Mouse (Mus musculus) intestine, embryonic 15.5 days (tissue): ENCODE data around the gene Gm10775. TPM values are rescaled to one million over a fixed set of nuclear protein-coding genes. Genes with fewer than 3 reads are reported as not detected.

Experiments
- ATAC-seq: fragments of 200-750 bp; cut with Nextera tagmentation; 2 replicates; pipeline ENCODE4 v1.8.0; 2017; ENCODE audit warnings: moderate TSS enrichment, moderate library complexity
- H3K27ac ChIP-seq: fragments of 300-500 bp; sonication (generic); 2 replicates; pipeline ENCODE4 v1.5.1; 2015; ENCODE audit warnings: mild to moderate bottlenecking, inconsistent platforms
- H3K27me3 ChIP-seq: fragments of 300-500 bp; sonication (generic); replicated peaks from 2 replicates; pipeline ENCODE4 v1.6.1; 2015; ENCODE audit warnings: inconsistent platforms
- H3K36me3 ChIP-seq: fragments of 300-500 bp; sonication (generic); 2 replicates; pipeline ENCODE4 v1.6.1; 2015; ENCODE audit warnings: inconsistent platforms
- H3K4me1 ChIP-seq: fragments of 300-500 bp; sonication (generic); replicated peaks from 2 replicates; pipeline ENCODE4 v1.6.1; 2015; ENCODE audit warnings: inconsistent platforms
- H3K4me2 ChIP-seq: fragments of 300-500 bp; sonication (generic); replicated peaks from 2 replicates; pipeline ENCODE4 v1.6.1; 2015; ENCODE audit warnings: mild to moderate bottlenecking, inconsistent platforms
- H3K4me3 ChIP-seq: fragments of 300-500 bp; sonication (generic); replicated peaks from 2 replicates; pipeline ENCODE4 v1.5.1; 2015; ENCODE audit warnings: inconsistent platforms
- H3K9ac ChIP-seq: fragments of 300-500 bp; sonication (generic); 2 replicates; pipeline ENCODE4 v1.6.1; 2015; ENCODE audit warnings: inconsistent platforms
- H3K9me3 ChIP-seq: fragments of 300-500 bp; sonication (generic); 2 replicates; pipeline ENCODE4 v1.6.1; 2016; ENCODE audit warnings: inconsistent platforms
- WGBS: fragments of 180-500 bp; shearing (Covaris S2); methylation state at CpG from one replicate; pipeline ENCODE4 v1.1.7; 2015; 5-methylcytosine and 5-hydroxymethylcytosine counted together
- polyA plus RNA-seq: library from polyadenylated mRNA; unstranded; fragments of >200 nt; fragmentation: Nextera tagmentation; extraction: Ambion mirVana; gene quantifications from 2 replicates; pipeline ENCODE4 v1.2.1, GENCODE M21; 2015

The Gm10775 gene
- not detected in 2 replicates for polyA plus RNA-seq

GRCm38 (mm10) chr13:65259239-65259638, at the start of gene Gm10775:
TSS of gene Gm10775 (plus strand) at chr13:65259539.
- Histone ChIP-seq H3K4me1 (no peaks in the 10 kb centered on the region), H3K9ac (no peak within 1 kb of the TSS), H3K4me2 (peak within 1 kb of the TSS; percentile 51), H3K4me3 (peak within 1 kb of the TSS; percentile 12; the same call in 1 of the 2 replicates), H3K27ac (no peak within 1 kb of the TSS), H3K9me3 (peaks cover 3% of the 10 kb centered on the region; the same call in 1 of the 2 replicates), H3K36me3 (peaks cover 3% of the 10 kb centered on the region; the same call in 1 of the 2 replicates), H3K27me3 (peaks cover 3% of the 10 kb centered on the region; the same call in 1 of the 2 replicates)
- WGBS, result 44% methylated on average over 29 of the region's 29 CpGs
- no peak for ATAC-seq

DNA sequence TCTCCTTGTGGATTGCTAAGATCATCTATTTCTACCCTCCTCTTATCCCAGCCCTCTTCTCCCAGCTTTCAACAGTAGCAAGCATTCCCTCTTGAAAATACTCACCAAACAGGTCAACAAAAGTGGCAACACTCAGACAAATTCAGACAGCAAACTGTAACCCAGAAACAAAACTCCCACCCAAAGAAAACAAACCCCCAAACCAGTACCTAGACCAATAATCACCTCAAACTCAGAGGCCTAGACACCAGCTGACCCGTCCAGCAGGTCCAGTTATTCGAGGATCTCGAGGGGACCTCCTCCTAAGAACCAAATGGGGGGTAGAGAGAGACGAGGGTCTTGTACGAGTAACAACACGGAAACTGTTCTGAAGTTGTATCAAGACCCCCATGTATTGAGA, 33.4 kb upstream of the Gm10775 start:
- Histone ChIP-seq H3K27me3 (no peaks in the 10 kb centered on the region), H3K9ac (no peak overlapping the region), H3K4me3 (no peak overlapping the region), H3K27ac (no peak overlapping the region), H3K9me3 (no peaks in the 10 kb centered on the region), H3K4me2 (no peak overlapping the region), H3K4me1 (no peaks in the 10 kb centered on the region), H3K36me3 (no peaks in the 10 kb centered on the region)
- 57% methylated on average over 6 of the region's 6 CpGs for WGBS
- ATAC-seq, result no peak

GRCm38 (mm10) chr13:65226657-65227056, 32.7 kb upstream of the Gm10775 start:
- no peaks in the 10 kb centered on the region for H3K9me3 ChIP-seq
- 82% methylated on average over 2 of the region's 2 CpGs for WGBS
- H3K27me3 ChIP-seq, result no peaks in the 10 kb centered on the region
- H3K9ac ChIP-seq, result no peak overlapping the region
- no peak for ATAC-seq
- no peaks in the 10 kb centered on the region for H3K4me1 ChIP-seq
- H3K27ac ChIP-seq, result no peak overlapping the region
- H3K36me3 ChIP-seq, result no peaks in the 10 kb centered on the region
- no peak overlapping the region for H3K4me2 ChIP-seq
- no peak overlapping the region for H3K4me3 ChIP-seq

DNA sequence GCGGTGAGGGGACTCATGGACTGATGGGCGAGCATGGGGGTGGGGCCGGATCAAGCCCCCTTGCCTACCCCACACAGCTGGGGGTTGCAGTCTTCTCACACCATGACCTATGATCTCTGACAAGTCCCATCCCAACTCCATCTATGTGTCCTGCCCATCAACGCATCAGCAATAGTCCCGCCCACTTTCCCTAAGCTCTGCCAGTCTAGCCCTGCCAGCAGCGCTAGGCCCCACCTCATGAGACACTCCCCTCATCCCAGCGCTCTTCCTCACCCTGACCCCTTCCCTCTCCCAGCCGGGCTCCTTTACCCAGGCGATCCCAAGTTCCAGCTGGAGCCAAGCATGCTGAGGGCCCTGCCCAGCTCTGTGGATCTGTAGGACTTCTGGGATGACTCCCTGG, 22.1 kb upstream of the Gm10775 start:
- no peak overlapping the region for H3K9ac ChIP-seq
- 73% methylated on average over 9 of the region's 9 CpGs for WGBS
- no peak for ATAC-seq

GRCm38 (mm10) chr13:65240509-65241098, 18.7 kb upstream of the Gm10775 start:
- H3K4me2 ChIP-seq, result peak overlapping the region; percentile 90
- whole genome bisulfite sequencing, result under 1% methylated on average over 28 of the region's 28 CpGs
- no peaks in the 10 kb centered on the region for H3K9me3 ChIP-seq
- H3K27ac ChIP-seq, result peak overlapping the region; percentile 92
- peak overlapping the region; percentile 74 for H3K4me3 ChIP-seq
- H3K27me3 ChIP-seq, result no peaks in the 10 kb centered on the region
- H3K9ac ChIP-seq, result peak overlapping the region; percentile 69
- H3K36me3 ChIP-seq, result no peaks in the 10 kb centered on the region
- peak; percentile 95 for ATAC-seq
- peaks cover 9% of the 10 kb centered on the region for H3K4me1 ChIP-seq

More for the DNA sequence above, 22.1 kb upstream of the Gm10775 start:
- Histone ChIP-seq H3K4me3 (no peak overlapping the region), H3K27me3 (no peaks in the 10 kb centered on the region), H3K4me1 (peaks cover 3% of the 10 kb centered on the region), H3K9me3 (no peaks in the 10 kb centered on the region), H3K27ac (no peak overlapping the region), H3K4me2 (no peak overlapping the region), H3K36me3 (no peaks in the 10 kb centered on the region)

DNA sequence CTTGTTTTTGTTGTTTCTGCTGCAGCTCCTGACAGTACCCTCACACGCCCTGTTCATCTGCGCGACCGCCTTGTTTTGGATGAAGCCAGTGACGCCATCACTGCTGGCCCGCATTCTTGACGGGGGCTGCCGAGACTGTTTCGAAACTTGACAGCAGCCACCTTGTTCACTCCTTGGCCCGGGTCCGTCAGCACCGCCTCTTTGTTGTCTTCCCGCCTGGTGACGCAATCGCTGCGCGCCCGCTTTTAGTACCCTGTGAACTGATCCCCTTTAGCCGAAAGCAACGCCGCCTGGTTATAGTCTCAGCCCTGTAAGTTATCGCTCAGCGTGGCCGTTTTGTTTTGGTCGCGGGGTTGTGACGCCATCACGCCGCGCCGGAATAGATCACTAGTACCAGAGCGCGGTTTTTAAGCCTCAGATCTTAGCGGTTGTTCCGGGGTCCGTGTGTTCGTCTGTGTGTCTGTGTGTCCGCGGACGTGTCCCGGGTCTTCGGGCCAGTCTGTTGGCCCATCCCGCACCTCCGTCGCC, 18.2 kb upstream of the Gm10775 start:
- Histone ChIP-seq H3K4me3 (peak overlapping the region; percentile 74), H3K27ac (peak overlapping the region; percentile 92), H3K4me1 (peaks cover 9% of the 10 kb centered on the region), H3K9ac (peak overlapping the region; percentile 69), H3K27me3 (no peaks in the 10 kb centered on the region), H3K36me3 (no peaks in the 10 kb centered on the region), H3K9me3 (no peaks in the 10 kb centered on the region), H3K4me2 (peak overlapping the region; percentile 90)
- under 1% methylated on average over 45 of the region's 45 CpGs for WGBS
- ATAC-seq, result peak; percentile 88

GRCm38 (mm10) chr13:65241627-65242318, 17.6 kb upstream of the Gm10775 start:
- Histone ChIP-seq H3K4me1 (peaks cover 9% of the 10 kb centered on the region), H3K4me2 (peak overlapping the region; percentile 90), H3K27ac (peak overlapping the region; percentile 92), H3K9me3 (no peaks in the 10 kb centered on the region), H3K27me3 (no peaks in the 10 kb centered on the region), H3K4me3 (peak overlapping the region; percentile 74), H3K36me3 (no peaks in the 10 kb centered on the region), H3K9ac (peak overlapping the region; percentile 69)
- WGBS, result 2% methylated on average over 51 of the region's 51 CpGs
- peak; percentile 41 for ATAC-seq

- Histone ChIP-seq H3K4me1 (peaks cover 9% of the 10 kb centered on the region), H3K4me3 (peak overlapping the region; percentile 74), H3K27me3 (no peaks in the 10 kb centered on the region), H3K27ac (no peak overlapping the region), H3K9me3 (no peaks in the 10 kb centered on the region), H3K4me2 (peak overlapping the region; percentile 90), H3K36me3 (no peaks in the 10 kb centered on the region), H3K9ac (peak overlapping the region; percentile 69; the same call in 1 of the 2 replicates)
- no peak for ATAC-seq
- WGBS, result 30% methylated on average over 27 of the region's 27 CpGs
Measured at GRCm38 (mm10) chr13:65242319-65242787, 17.0 kb upstream of the Gm10775 start.

DNA sequence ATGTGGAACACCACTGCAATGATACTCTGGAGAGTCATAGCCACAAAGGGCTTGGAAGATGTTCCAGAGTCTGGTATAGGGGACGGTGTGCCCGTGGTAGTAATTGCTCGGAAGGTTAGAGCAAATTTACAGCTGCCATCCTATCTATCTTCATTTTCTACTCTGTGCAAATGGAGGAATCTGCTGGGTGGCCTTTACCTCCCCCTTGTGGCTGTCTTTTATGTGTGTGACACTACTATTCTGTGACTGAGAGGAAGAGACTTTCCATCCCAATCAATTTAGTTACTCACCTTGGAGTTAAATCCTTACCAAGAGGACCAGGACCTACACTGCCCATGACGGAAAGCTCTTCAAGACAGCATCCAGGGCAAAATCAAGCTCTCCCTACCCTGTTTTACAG, 16.1 kb upstream of the Gm10775 start:
- 95% methylated on average over 4 of the region's 4 CpGs for WGBS
- Histone ChIP-seq H3K4me1 (peaks cover 9% of the 10 kb centered on the region), H3K27me3 (no peaks in the 10 kb centered on the region), H3K27ac (no peak overlapping the region), H3K9ac (no peak overlapping the region), H3K4me2 (no peak overlapping the region), H3K9me3 (no peaks in the 10 kb centered on the region), H3K4me3 (no peak overlapping the region), H3K36me3 (no peaks in the 10 kb centered on the region)
- no peak for ATAC-seq

DNA sequence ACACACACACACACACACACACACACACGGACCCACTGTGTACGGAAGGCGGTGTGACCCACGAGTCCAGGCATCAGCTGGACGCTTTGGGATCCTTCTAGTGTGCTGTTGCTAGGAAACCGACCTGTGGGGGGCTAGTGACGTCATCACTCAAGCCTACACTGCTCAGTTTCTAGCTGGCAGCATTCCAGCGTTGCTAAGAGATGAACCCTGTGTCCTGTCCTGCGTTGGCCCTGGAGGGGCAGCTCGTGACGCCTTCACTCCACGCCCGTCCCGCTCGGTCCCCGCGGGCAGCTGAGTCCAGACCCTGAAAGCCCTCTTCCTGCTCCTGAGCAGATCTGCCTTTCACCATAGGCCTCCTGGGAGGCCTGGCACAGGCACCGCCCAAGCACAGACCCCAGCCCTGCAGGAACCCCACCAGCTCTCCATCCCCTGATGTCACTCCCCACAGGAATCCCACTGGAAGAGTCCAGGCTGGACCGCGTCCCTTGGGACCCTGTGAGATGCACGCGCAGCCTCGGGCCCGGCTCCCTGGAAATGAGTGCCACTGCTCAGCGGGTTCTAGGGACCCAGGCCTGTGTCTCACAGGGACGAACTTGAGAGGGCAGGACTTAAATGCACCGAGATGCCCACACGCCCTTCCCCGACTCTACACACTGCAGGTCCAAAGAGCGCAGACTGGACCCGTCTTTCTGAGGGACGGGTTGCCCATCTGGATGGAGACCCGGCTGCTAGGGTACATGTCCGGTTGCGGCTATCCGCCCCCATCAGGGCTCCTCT, 974 bp upstream of the Gm10775 start:
- Histone ChIP-seq H3K9me3 (peaks cover 3% of the 10 kb centered on the region; the same call in 1 of the 2 replicates), H3K4me2 (peak overlapping the region; percentile 51), H3K9ac (no peak overlapping the region), H3K27me3 (peaks cover 3% of the 10 kb centered on the region; the same call in 1 of the 2 replicates), H3K4me1 (no peaks in the 10 kb centered on the region), H3K36me3 (peaks cover 3% of the 10 kb centered on the region; the same call in 1 of the 2 replicates), H3K27ac (no peak overlapping the region), H3K4me3 (peak overlapping the region; percentile 12; the same call in 1 of the 2 replicates)
- ATAC-seq, result peak; percentile 70
- 24% methylated on average over 36 of the region's 36 CpGs for WGBS

DNA sequence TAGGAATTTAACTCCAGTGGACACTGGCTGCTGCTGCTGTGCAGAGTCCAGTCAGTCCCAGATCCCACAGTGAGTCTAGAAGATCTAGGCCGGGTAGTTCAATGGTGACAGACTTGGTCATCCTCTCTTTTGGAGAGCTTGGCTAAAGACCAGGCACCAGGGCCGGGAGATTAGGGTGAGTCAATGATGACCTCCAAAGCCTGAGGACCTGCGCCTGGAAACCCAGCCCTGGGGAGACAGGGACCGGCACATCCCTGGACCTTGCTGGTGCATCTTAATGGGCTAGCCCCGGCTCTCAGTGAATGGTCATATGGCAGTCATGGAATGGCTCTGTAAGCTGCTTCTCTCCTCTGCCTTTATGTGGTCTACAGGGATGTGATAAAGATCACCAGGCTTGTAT, 2.7 kb downstream of the Gm10775 start:
- no peaks in the 10 kb centered on the region for H3K4me1 ChIP-seq
- H3K4me2 ChIP-seq, result no peak overlapping the region
- H3K36me3 ChIP-seq, result peaks cover 3% of the 10 kb centered on the region; the same call in 1 of the 2 replicates
- peaks cover 3% of the 10 kb centered on the region for H3K9me3 ChIP-seq
- H3K4me3 ChIP-seq, result no peak overlapping the region
- 98% methylated on average over 5 of the region's 5 CpGs for WGBS
- ATAC-seq, result no peak
- no peak overlapping the region for H3K27ac ChIP-seq
- H3K27me3 ChIP-seq, result peaks cover 3% of the 10 kb centered on the region; the same call in 1 of the 2 replicates
- H3K9ac ChIP-seq, result no peak overlapping the region

- WGBS, result 8% methylated on average over 9 of the region's 9 CpGs
Measured at GRCm38 (mm10) chr13:65277994-65278382, 18.6 kb downstream of the Gm10775 start.

More at GRCm38 (mm10) chr13:65277994-65278382, 18.6 kb downstream of the Gm10775 start:
- peaks cover 3% of the 10 kb centered on the region; the same call in 1 of the 2 replicates for H3K9me3 ChIP-seq
- peak overlapping the region; percentile 68 for H3K4me3 ChIP-seq
- H3K9ac ChIP-seq, result peak overlapping the region; percentile 51
- H3K36me3 ChIP-seq, result no peaks in the 10 kb centered on the region
- peak; percentile 53 for ATAC-seq
- H3K27ac ChIP-seq, result peak overlapping the region; percentile 80
- H3K27me3 ChIP-seq, result no peaks in the 10 kb centered on the region
- no peaks in the 10 kb centered on the region; the same call in 1 of the 2 replicates for H3K4me1 ChIP-seq
- peak overlapping the region; percentile 63 for H3K4me2 ChIP-seq
